Mouse (Mus musculus) forebrain, embryonic 15.5 days (tissue): ENCODE data around the gene Lrtm1. TPM values are rescaled to one million over a fixed set of nuclear protein-coding genes. Genes with fewer than 3 reads are reported as not detected.

Experiments
- ATAC-seq: fragments of 200-750 bp; cut with Nextera tagmentation; replicated peaks from 2 replicates; pipeline ENCODE4 v1.8.0; 2017; ENCODE audit warnings: mild to moderate bottlenecking, moderate TSS enrichment, moderate library complexity
- H3K27ac ChIP-seq: fragments of 300-500 bp; sonication (generic); replicated peaks from 2 replicates; pipeline ENCODE4 v1.5.1; 2015; ENCODE audit warnings: mild to moderate bottlenecking, inconsistent platforms
- H3K27me3 ChIP-seq: fragments of 300-500 bp; sonication (generic); 2 replicates; pipeline ENCODE4 v1.6.1; 2015; ENCODE audit warnings: inconsistent platforms
- H3K36me3 ChIP-seq: fragments of 300-500 bp; sonication (generic); 2 replicates; pipeline ENCODE4 v1.6.1; 2015; ENCODE audit warnings: mild to moderate bottlenecking, inconsistent platforms
- H3K4me1 ChIP-seq: fragments of 300-500 bp; sonication (generic); 2 replicates; pipeline ENCODE4 v1.6.1; 2015; ENCODE audit warnings: inconsistent platforms
- H3K4me2 ChIP-seq: fragments of 300-500 bp; sonication (generic); replicated peaks from 2 replicates; pipeline ENCODE4 v1.6.1; 2015; ENCODE audit warnings: mild to moderate bottlenecking, inconsistent platforms
- H3K4me3 ChIP-seq: fragments of 300-500 bp; sonication (generic); 2 replicates; pipeline ENCODE4 v1.5.1; 2015; ENCODE audit warnings: mild to moderate bottlenecking, inconsistent platforms
- H3K9ac ChIP-seq: fragments of 300-500 bp; sonication (generic); replicated peaks from 2 replicates; pipeline ENCODE4 v1.6.1; 2015; ENCODE audit warnings: mild to moderate bottlenecking, inconsistent platforms
- H3K9me3 ChIP-seq: fragments of 300-500 bp; sonication (generic); 2 replicates; pipeline ENCODE4 v1.6.1; 2016; ENCODE audit warnings: inconsistent platforms
- WGBS: fragments of 180-500 bp; shearing (Covaris S2); methylation state at CpG from one replicate; pipeline ENCODE4 v1.1.7; 2015; ENCODE audit warnings: mixed read lengths; 5-methylcytosine and 5-hydroxymethylcytosine counted together
- polyA plus RNA-seq: library from polyadenylated mRNA; unstranded; fragments of >200 nt; fragmentation: Nextera tagmentation; extraction: Ambion mirVana; gene quantifications from 2 replicates; pipeline ENCODE4 v1.2.1, GENCODE M21; 2015

Lrtm1 gene
- polyA plus RNA-seq, 1 experiment from 2014 or later = 0.33 TPM

- no peak overlapping the region for H3K4me3 ChIP-seq
- H3K9ac ChIP-seq = no peak overlapping the region
- WGBS = 21% methylated on average over 7 of the region's 7 CpGs
- H3K9me3 ChIP-seq = no peaks in the 10 kb centered on the region
- H3K36me3 ChIP-seq = no peaks in the 10 kb centered on the region
- ATAC-seq = no peak
- no peaks in the 10 kb centered on the region for H3K27me3 ChIP-seq
- no peak overlapping the region for H3K4me2 ChIP-seq
- H3K4me1 ChIP-seq = peaks cover 6% of the 10 kb centered on the region
- H3K27ac ChIP-seq = no peak overlapping the region
Measured at GRCm38 (mm10) chr14:29018316-29019000, 450 bp downstream of the Lrtm1 start.

- Histone ChIP-seq H3K9me3 (no peaks in the 10 kb centered on the region), H3K27ac (no peak overlapping the region), H3K4me1 (no peaks in the 10 kb centered on the region), H3K4me3 (no peak overlapping the region), H3K36me3 (no peaks in the 10 kb centered on the region), H3K4me2 (no peak overlapping the region), H3K9ac (no peak overlapping the region), H3K27me3 (no peaks in the 10 kb centered on the region)
- ATAC-seq = no peak
- 92% methylated on average over 4 of the region's 4 CpGs for WGBS
Measured at GRCm38 (mm10) chr14:29021295-29021694, 3.3 kb downstream of the Lrtm1 start.

- no peaks in the 10 kb centered on the region for H3K36me3 ChIP-seq
- H3K4me2 ChIP-seq = no peak overlapping the region
- 90% methylated on average over 4 of the region's 4 CpGs for WGBS
- no peak overlapping the region for H3K27ac ChIP-seq
- no peak for ATAC-seq
- H3K9me3 ChIP-seq = no peaks in the 10 kb centered on the region
- H3K9ac ChIP-seq = no peak overlapping the region
- H3K27me3 ChIP-seq = no peaks in the 10 kb centered on the region
- H3K4me3 ChIP-seq = no peak overlapping the region
- peaks cover 5% of the 10 kb centered on the region for H3K4me1 ChIP-seq
Measured at GRCm38 (mm10) chr14:29023246-29023645, 5.2 kb downstream of the Lrtm1 start.

- no peak for ATAC-seq
- Histone ChIP-seq H3K27ac (no peak overlapping the region), H3K4me1 (peaks cover 26% of the 10 kb centered on the region), H3K4me2 (no peak overlapping the region), H3K9ac (no peak overlapping the region), H3K36me3 (no peaks in the 10 kb centered on the region), H3K9me3 (no peaks in the 10 kb centered on the region), H3K27me3 (no peaks in the 10 kb centered on the region), H3K4me3 (no peak overlapping the region)
- WGBS = 85% methylated on average over 6 of the region's 6 CpGs
Measured at GRCm38 (mm10) chr14:29025335-29025734, 7.3 kb downstream of the Lrtm1 start.

- 85% methylated on average over 5 of the region's 5 CpGs for WGBS
- no peaks in the 10 kb centered on the region for H3K9me3 ChIP-seq
- no peak overlapping the region for H3K9ac ChIP-seq
- no peaks in the 10 kb centered on the region for H3K27me3 ChIP-seq
- H3K4me1 ChIP-seq = peaks cover 31% of the 10 kb centered on the region
- no peak for ATAC-seq
- H3K36me3 ChIP-seq = no peaks in the 10 kb centered on the region
- H3K27ac ChIP-seq = no peak overlapping the region
- H3K4me3 ChIP-seq = no peak overlapping the region
- H3K4me2 ChIP-seq = no peak overlapping the region
Measured at GRCm38 (mm10) chr14:29027276-29027675, 9.3 kb downstream of the Lrtm1 start.

GRCm38 (mm10) chr14:29028391-29029106 lies 10.5 kb downstream of the Lrtm1 start:
- Histone ChIP-seq H3K9me3 (no peaks in the 10 kb centered on the region), H3K9ac (no peak overlapping the region), H3K27ac (peak overlapping the region; percentile 80), H3K4me1 (peaks cover 31% of the 10 kb centered on the region), H3K27me3 (no peaks in the 10 kb centered on the region), H3K4me3 (no peak overlapping the region), H3K36me3 (no peaks in the 10 kb centered on the region), H3K4me2 (peak overlapping the region; percentile 26; the same call in 1 of the 2 replicates)
- 32% methylated on average over 6 of the region's 6 CpGs for WGBS
- peak; percentile 63 for ATAC-seq

- WGBS = 59% methylated on average over 2 of the region's 2 CpGs
- no peak overlapping the region for H3K4me2 ChIP-seq
- H3K27ac ChIP-seq = peak overlapping the region; percentile 80
- no peak overlapping the region for H3K4me3 ChIP-seq
- no peaks in the 10 kb centered on the region for H3K27me3 ChIP-seq
- H3K36me3 ChIP-seq = no peaks in the 10 kb centered on the region
- H3K9ac ChIP-seq = no peak overlapping the region
- no peaks in the 10 kb centered on the region for H3K9me3 ChIP-seq
- peaks cover 31% of the 10 kb centered on the region for H3K4me1 ChIP-seq
- ATAC-seq = peak; percentile 68
Measured at GRCm38 (mm10) chr14:29029107-29029469, 11.1 kb downstream of the Lrtm1 start.

GRCm38 (mm10) chr14:29029896-29030420 lies 11.9 kb downstream of the Lrtm1 start:
- Histone ChIP-seq H3K27me3 (no peaks in the 10 kb centered on the region), H3K9me3 (no peaks in the 10 kb centered on the region), H3K4me3 (no peak overlapping the region), H3K36me3 (no peaks in the 10 kb centered on the region), H3K4me1 (peaks cover 31% of the 10 kb centered on the region), H3K27ac (peak overlapping the region; percentile 80), H3K4me2 (no peak overlapping the region), H3K9ac (no peak overlapping the region)
- no peak; the same call in 1 of the 2 replicates for ATAC-seq
- 63% methylated on average over 11 of the region's 11 CpGs for WGBS

- 38% methylated on average over 9 of the region's 9 CpGs for WGBS
- ATAC-seq = no peak
- no peaks in the 10 kb centered on the region for H3K36me3 ChIP-seq
- no peak overlapping the region for H3K4me3 ChIP-seq
- peak overlapping the region; percentile 80 for H3K27ac ChIP-seq
- H3K4me1 ChIP-seq = peaks cover 31% of the 10 kb centered on the region
- no peak overlapping the region for H3K4me2 ChIP-seq
- no peak overlapping the region for H3K9ac ChIP-seq
- no peaks in the 10 kb centered on the region for H3K9me3 ChIP-seq
- no peaks in the 10 kb centered on the region for H3K27me3 ChIP-seq
Measured at GRCm38 (mm10) chr14:29030519-29030918, 12.5 kb downstream of the Lrtm1 start.

- 65% methylated on average over 1 of the region's 1 CpGs for WGBS
- no peaks in the 10 kb centered on the region for H3K9me3 ChIP-seq
- H3K9ac ChIP-seq = no peak overlapping the region
- H3K27ac ChIP-seq = no peak overlapping the region
- no peak for ATAC-seq
- peaks cover 31% of the 10 kb centered on the region for H3K4me1 ChIP-seq
- H3K27me3 ChIP-seq = no peaks in the 10 kb centered on the region
- no peak overlapping the region for H3K4me3 ChIP-seq
- no peak overlapping the region for H3K4me2 ChIP-seq
- H3K36me3 ChIP-seq = no peaks in the 10 kb centered on the region
Measured at GRCm38 (mm10) chr14:29031858-29032395, 13.9 kb downstream of the Lrtm1 start.

- H3K27ac ChIP-seq = no peak overlapping the region
- no peaks in the 10 kb centered on the region for H3K9me3 ChIP-seq
- 17% methylated on average over 5 of the region's 5 CpGs for WGBS
- ATAC-seq = no peak
- H3K27me3 ChIP-seq = peaks cover 5% of the 10 kb centered on the region; the same call in 1 of the 2 replicates
- no peaks in the 10 kb centered on the region for H3K36me3 ChIP-seq
- H3K4me1 ChIP-seq = peaks cover 11% of the 10 kb centered on the region
- H3K9ac ChIP-seq = no peak overlapping the region
- H3K4me3 ChIP-seq = no peak overlapping the region
- H3K4me2 ChIP-seq = no peak overlapping the region
Measured at GRCm38 (mm10) chr14:29038246-29038645, 20.2 kb downstream of the Lrtm1 start.
